Mouse (Mus musculus): ENCODE measurements around the gene Spta1. TPM values are rescaled to one million over a fixed set of nuclear protein-coding genes. Genes with fewer than 3 reads are reported as not detected.

Spta1 gene
- polyA plus RNA-seq, 1 experiment from 2014 or later = 1.3 TPM

DNA sequence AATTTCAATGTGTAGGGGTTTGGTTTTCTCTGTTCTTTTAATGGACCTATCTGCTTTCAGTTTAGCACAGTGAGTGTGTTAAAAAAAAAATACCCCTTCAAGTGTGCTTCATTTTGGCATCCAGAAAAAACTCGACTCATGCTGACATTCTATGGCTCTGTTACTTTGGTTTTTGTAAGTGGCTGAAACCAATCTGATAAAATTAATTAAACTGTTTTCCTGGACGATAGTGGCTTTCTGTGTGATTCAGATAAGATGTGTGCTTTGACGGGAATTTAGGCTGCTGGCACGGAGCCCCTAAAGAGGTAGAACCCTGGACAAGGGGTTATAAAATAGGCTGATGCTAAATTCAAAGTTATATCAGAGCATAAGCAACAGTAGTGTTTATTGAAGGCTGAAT, 96.6 kb downstream of the Spta1 start:
- no peaks in the 10 kb centered on the region for H3K36me3 ChIP-seq
- H3K9me3 ChIP-seq = no peaks in the 10 kb centered on the region
- no peak overlapping the region for H3K4me3 ChIP-seq
- no peaks in the 10 kb centered on the region for H3K4me1 ChIP-seq
- no peak for ATAC-seq (ENCODE audit: insufficient number of reproducible peaks, insufficient read depth, low FRiP score, low TSS enrichment)
- no peak overlapping the region for H3K9ac ChIP-seq
- 75% methylated on average over 4 of the region's 4 CpGs for WGBS
- no peak overlapping the region for H3K4me2 ChIP-seq (replicated peaks)
- H3K27ac ChIP-seq = no peak overlapping the region
- no peaks in the 10 kb centered on the region for H3K27me3 ChIP-seq

DNA sequence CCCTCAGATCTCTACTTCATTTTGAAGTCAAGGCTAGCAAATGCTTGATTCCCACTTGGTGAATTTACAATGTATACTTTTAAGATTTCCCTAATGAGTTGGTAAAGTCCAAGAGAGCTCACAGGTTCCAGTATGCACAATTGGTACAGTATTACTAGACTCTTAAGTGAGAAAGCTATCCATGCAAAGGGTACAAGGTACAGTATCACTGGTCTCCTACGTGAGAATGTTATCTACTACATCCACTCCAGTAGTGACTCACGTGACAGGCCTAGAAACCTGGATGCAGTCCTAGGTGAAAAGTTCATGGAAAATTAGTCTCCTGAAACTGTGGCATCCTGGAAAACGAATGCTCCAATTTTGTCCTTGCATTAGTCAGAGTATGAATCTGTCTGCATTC, 98.1 kb downstream of the Spta1 start:
- Histone ChIP-seq H3K4me1 (no peaks in the 10 kb centered on the region), H3K9ac (no peak overlapping the region), H3K4me2 (replicated peaks) (no peak overlapping the region), H3K9me3 (no peaks in the 10 kb centered on the region), H3K27me3 (no peaks in the 10 kb centered on the region), H3K4me3 (no peak overlapping the region), H3K27ac (no peak overlapping the region), H3K36me3 (no peaks in the 10 kb centered on the region)
- 80% methylated on average over 3 of the region's 3 CpGs for WGBS
- ATAC-seq (ENCODE audit: insufficient number of reproducible peaks, insufficient read depth, low FRiP score, low TSS enrichment) = no peak

Other genes with a start within 250 kb of the Spta1 start
- 0.67 and 0.74 TPM in 2 replicates for gene Mndal, start 230.3 kb upstream of the Spta1 start, polyA plus RNA-seq (2016; fragmentation: Nextera tagmentation; extraction: Ambion mirVana)
- gene Ifi203, start 230.1 kb upstream of the Spta1 start, polyA plus RNA-seq (2016; fragmentation: Nextera tagmentation; extraction: Ambion mirVana) = 0.20 and 0.40 TPM in 2 replicates
- gene Ifi202b, start 190.0 kb upstream of the Spta1 start, polyA plus RNA-seq (2016; fragmentation: Nextera tagmentation; extraction: Ambion mirVana) = 0.09 and 0.43 TPM in 2 replicates
- gene Ifi205, start 141.0 kb upstream of the Spta1 start, polyA plus RNA-seq (2016; fragmentation: Nextera tagmentation; extraction: Ambion mirVana) = not detected in 2 replicates
- 0.06 and 0.09 TPM in 2 replicates for gene Olfr433, start 132.1 kb upstream of the Spta1 start, polyA plus RNA-seq (2016; fragmentation: Nextera tagmentation; extraction: Ambion mirVana)
- gene Olfr432, start 123.6 kb upstream of the Spta1 start, polyA plus RNA-seq (2016; fragmentation: Nextera tagmentation; extraction: Ambion mirVana) = not detected in 2 replicates
- gene Olfr430, start 106.2 kb upstream of the Spta1 start, polyA plus RNA-seq (2016; fragmentation: Nextera tagmentation; extraction: Ambion mirVana) = 0.09 TPM in 1 of 2 replicates, not detected in the other
- gene Olfr429, start 88.4 kb upstream of the Spta1 start, polyA plus RNA-seq (2016; fragmentation: Nextera tagmentation; extraction: Ambion mirVana) = not detected in 2 replicates
- gene Olfr427, start 75.9 kb upstream of the Spta1 start, polyA plus RNA-seq (2016; fragmentation: Nextera tagmentation; extraction: Ambion mirVana) = not detected in 2 replicates
- 0.22 and 0.79 TPM in 2 replicates for gene Olfr231, start 51.6 kb upstream of the Spta1 start, polyA plus RNA-seq (2016; fragmentation: Nextera tagmentation; extraction: Ambion mirVana)
- gene Olfr424, start 41.3 kb upstream of the Spta1 start, polyA plus RNA-seq (2016; fragmentation: Nextera tagmentation; extraction: Ambion mirVana) = not detected in 2 replicates
- 0.08 TPM in 1 of 2 replicates, not detected in the other for gene Olfr420, start 17.1 kb upstream of the Spta1 start, polyA plus RNA-seq (2016; fragmentation: Nextera tagmentation; extraction: Ambion mirVana)
- gene Olfr419, start 79.3 kb downstream of the Spta1 start, polyA plus RNA-seq (2016; fragmentation: Nextera tagmentation; extraction: Ambion mirVana) = not detected in 2 replicates
- not detected in 2 replicates for gene Mptx1, start 157.7 kb downstream of the Spta1 start, polyA plus RNA-seq (2016; fragmentation: Nextera tagmentation; extraction: Ambion mirVana)
- gene Olfr417, start 192.3 kb downstream of the Spta1 start, polyA plus RNA-seq (2016; fragmentation: Nextera tagmentation; extraction: Ambion mirVana) = not detected in 2 replicates
- gene Olfr248, start 218.3 kb downstream of the Spta1 start, polyA plus RNA-seq (2016; fragmentation: Nextera tagmentation; extraction: Ambion mirVana) = not detected in 2 replicates

All from embryonic facial prominence, embryonic 12.5 days (tissue).